Mouse (Mus musculus): Measurements from ENCODE around the gene Ccr8.

GRCm38 (mm10) chr9:120069779-120070178 is 22.1 kb upstream of the Ccr8 start, which contains the start of gene Cx3cr1:
- TF ChIP-seq POLR2A (IDR thresholded peaks at IDR 0.05; ENCODE audit: insufficient read length, low read depth) = no peak
- no peak for TF ChIP-seq REST (IDR thresholded peaks at IDR 0.05; ENCODE audit: insufficient read depth, insufficient read length)
- TF ChIP-seq MYOD1 (IDR thresholded peaks at IDR 0.05; ENCODE audit: control insufficient read depth in 1 of 3, insufficient read length in 2 of 3, low read depth in 2 of 3) = no peak
- no peak for TF ChIP-seq USF1 (IDR thresholded peaks at IDR 0.05; ENCODE audit: low read depth)
- no peak for TF ChIP-seq SRF (IDR thresholded peaks at IDR 0.05; ENCODE audit: control insufficient read depth, insufficient read length, low read depth)
- TF ChIP-seq MAX (IDR thresholded peaks at IDR 0.05; ENCODE audit: low read depth) = no peak
- TF ChIP-seq TCF3 (IDR thresholded peaks at IDR 0.05; ENCODE audit: insufficient read length, low read depth) = no peak
- no peak for TF ChIP-seq CEBPB (IDR thresholded peaks at IDR 0.05; ENCODE audit: insufficient read depth, poor library complexity, severe bottlenecking)
- no peak for TF ChIP-seq TCF12 (IDR thresholded peaks at IDR 0.05; ENCODE audit: insufficient read depth, poor library complexity, severe bottlenecking)

All from myocyte (in vitro differentiated cells).